Mouse (Mus musculus): ENCODE measurements around the gene Paip2b.

DNA sequence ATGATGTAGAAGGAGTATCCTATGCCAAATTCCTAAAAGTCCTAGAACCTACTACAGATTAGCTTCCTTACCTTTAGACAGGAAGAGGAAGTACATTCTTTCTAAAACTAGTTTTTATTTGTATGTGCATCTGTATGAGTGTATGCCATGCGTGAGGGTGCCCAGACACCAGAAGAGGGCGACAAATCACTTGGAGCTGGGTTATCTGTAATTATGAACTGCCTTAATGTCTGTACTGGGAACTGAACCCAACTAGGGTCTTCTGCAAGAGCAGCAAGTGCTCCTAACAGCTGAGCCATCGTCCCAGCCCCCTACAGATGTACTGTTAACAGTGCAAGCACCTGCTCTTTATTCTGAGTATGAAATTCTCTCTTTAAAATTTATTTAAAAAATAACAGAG, 15.7 kb downstream of the Paip2b start:
- TF ChIP-seq ZNF384 (IDR thresholded peaks at IDR 0.05; ENCODE audit: low read depth, low read length) (no peak), HCFC1 (IDR thresholded peaks at IDR 0.05; ENCODE audit: borderline replicate concordance, insufficient read depth, low read length) (no peak), CHD2 (IDR thresholded peaks at IDR 0.05; ENCODE audit: low read depth, low read length) (no peak), MAFK (IDR thresholded peaks at IDR 0.05; ENCODE audit: insufficient read depth, low read depth, low read length) (no peak)

Measured in ES-E14 (cell line).